Mouse (Mus musculus) lung, adult 2 months (tissue): ENCODE measurements at regions not wholly inside any gene's neighbourhood (a gene's known extent, or its start where the extent isn't known, plus 50 kb on each side); places are given as distances from the start of the nearest gene placed in this dataset.

Experiments used
- CTCF ChIP-seq: fragments of 200-500 bp; IDR thresholded peaks from 2 replicates; pipeline ENCODE4 v1.5.1; 2011; ENCODE audit warnings: mild to moderate bottlenecking, low read length, control low read depth; ENCODE audit not compliant: insufficient read depth
- POLR2A ChIP-seq: fragments of 200-500 bp; IDR thresholded peaks from 2 replicates; pipeline ENCODE4 v1.6.1; 2011; ENCODE audit warnings: low read depth, mild to moderate bottlenecking, control low read depth, low read length, borderline replicate concordance; ENCODE audit errors: extremely low read depth

DNA sequence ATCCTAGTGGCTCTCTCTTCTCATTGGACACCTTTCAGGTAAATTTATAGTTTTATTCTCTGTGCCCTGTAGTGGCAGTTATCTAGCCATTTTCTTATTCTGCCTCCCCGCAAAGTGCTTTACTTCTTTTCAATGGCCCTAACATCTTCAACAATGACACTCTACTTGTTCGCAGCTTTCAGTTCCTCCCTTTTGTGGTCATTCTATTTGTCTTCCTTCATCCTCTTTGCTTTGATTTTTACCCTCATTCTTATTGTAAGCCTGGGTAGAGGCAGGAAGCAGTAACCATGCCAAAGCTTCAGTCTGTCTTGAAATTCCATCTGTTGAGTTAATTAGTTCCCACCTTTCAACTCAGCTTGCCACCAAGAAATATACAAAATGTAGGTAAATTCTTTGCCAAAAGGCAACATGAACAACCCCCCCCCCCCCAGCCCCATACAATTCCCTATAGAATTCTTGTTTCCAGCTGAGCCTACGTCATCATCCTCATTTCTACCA lies 161.5 kb upstream of the Sox4 start:
- TF ChIP-seq CTCF (no peak), POLR2A (no peak)
